Mouse (Mus musculus): Measurements from ENCODE around the gene Dbndd1. TPM values are rescaled to one million over a fixed set of nuclear protein-coding genes. Genes with fewer than 3 reads are reported as not detected.
"Not testable (repeated sequence)": the region's sequence is repeated elsewhere in the genome, so short reads cannot be mapped to it uniquely, and the experiment has no call there.

Dbndd1 gene
- polyA plus RNA-seq, 1 experiment from 2014 or later, result 1.4 TPM

DNA sequence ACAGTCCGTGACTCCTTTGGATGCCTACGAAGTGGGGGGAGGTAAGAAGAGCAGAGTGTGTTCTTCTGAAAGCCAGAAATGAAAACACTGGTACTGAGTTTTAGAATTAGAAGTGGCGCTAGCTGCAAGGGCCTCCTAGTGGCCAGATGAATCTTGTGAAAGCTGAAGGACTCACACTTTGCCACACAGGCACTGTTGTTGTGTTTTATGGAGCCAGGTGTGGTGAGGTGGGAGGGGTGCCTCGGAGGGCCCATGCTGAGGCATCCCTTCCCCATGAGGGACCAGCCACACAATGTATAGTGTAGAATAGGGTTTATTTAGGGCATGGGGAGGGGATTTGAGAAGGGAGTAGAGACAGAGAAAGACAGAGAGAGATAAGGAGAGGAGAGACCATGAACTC is 17.6 kb downstream of the Dbndd1 start:
- DNase-seq (ENCODE audit: low spot score), result no peak

DNA sequence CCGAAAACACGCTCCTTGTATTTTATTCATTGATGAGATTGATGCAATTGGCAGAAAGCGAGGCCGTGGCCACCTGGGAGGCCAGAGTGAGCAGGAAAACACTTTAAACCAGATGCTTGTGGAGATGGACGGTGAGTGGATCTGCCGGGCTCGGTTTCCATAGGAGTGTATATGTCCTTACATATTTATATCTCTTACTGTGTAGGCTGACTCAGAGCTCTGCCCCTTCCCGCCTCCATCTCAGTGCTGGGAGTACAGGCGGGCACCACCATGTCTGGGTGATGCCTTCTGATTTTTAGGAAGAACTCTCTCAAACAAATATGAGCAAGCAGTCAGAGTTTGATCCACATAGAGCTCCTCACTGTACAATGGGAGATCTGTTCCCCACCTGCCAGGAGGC is 22.4 kb downstream of the Dbndd1 start:
- DNase-seq (ENCODE audit: low spot score), result no peak

DNA sequence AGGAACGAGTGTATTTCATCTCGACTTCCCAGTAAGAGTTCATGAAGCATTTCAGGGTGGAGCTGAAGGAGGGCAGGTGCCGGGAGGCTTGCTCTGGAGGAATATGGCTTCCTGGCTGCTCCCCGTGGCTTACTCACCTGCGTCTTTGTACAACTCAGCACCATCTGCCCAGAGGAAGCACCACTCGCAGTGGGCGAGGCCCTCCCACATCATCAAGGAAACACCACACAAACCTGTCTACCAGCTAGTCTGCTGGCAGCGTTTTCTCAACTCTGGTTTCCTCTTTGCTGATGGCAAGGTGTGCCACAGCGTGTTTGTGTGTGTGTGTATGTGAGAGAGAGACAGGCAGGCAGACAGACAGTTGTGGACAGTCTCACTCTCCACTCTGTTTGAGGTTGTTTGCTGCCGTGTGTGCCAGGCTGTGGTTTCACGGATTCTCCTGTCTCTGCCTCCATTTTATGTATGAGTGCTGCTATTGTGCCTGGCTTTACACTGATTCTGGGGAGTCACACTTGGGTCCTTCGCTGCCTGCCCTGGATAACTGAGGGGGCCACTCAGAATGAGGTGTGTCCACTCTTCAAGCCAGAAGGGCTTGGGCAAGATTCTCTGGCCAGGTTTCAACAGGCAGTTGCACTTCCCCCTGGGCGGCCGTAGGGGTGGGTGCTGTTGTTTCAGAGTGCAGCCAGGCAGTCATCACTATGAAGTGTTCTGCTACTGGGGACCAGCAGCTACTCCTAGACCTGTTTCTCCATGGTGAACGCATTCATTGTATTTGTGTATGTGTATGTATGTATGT is 23.8 kb downstream of the Dbndd1 start:
- no peak for DNase-seq (ENCODE audit: low spot score)

DNA sequence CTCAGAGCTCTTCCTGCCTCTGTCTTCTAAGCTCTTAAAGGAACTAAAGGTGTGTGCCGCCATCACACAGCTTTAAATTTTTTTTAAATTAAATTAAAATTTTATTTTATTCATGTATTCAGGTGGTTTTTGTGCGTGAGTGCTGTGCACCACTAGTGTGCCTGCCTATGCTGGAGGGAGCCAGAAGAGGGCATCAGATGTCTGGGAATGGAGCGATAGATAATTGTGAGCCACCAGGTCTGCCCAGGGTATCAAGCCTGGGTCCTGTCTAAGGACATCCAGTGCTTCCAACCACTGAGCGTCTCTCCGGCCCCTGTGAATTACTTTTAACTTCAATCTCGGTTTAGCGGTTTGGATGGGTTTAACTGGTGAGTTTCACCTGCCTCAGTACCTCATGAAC is 32.6 kb downstream of the Dbndd1 start:
- DNase-seq (ENCODE audit: low spot score), result no peak

DNA sequence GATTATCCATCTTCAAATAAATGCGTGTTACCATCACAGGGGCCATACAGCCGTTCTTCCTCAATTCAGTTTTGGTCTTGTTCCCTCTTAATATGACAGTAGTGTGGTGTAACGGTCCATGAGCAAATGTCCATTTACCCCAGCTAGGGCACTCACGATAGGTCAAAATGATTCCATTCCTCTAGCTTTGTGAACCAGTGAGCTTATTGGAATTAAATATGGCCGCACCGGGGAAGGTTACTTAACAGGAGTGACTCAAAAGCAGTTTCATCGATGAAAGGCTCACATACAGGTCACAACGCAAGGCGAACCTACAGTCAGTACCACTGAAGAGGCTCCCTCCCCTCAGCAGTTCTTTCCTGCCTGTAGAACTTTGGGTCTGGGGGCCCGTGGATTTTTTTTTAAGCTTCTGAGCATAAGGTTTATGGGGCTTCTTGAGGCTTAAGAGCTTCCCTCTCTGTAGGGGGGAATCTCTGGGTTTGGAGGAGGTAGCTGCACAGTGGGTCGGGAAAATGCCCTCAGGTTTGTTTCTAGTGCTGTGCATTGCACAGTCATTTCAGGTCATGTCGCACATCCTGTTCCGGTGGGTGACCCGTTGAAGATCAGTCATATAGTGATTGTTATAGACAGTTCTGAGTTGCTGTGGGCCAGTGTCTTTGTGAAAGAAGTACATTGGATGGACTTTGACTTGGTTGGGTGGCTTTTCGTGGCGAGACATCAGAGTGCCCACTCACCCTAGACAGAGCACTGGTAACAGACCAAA is 36.6 kb downstream of the Dbndd1 start:
- DNase-seq (ENCODE audit: low spot score), result no peak

DNA sequence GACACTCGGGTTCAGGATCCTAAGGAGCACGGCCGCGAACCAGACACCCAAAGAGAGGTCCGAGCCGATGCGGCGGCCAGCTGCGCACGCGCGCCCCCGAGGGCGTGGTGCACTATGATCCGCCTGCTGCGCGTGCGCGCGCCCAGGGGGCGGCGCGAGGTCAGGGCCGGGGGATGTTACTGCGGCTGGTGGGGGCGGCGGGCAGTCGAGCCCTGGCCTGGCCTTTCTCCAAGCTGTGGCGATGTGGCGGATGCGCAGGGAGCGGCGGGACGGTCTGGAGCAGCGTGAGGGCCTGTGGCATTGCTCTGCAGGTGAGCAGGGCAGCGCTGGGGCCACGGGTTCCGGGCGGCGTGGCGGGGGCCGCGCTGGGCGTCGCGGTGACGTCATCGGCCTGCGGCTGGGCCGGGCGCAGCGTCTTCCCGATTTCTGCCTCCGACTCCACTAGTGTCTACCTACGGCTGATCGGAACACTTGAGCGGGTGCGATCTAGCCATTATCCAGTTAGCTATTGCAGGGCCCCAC is 37.5 kb downstream of the Dbndd1 start, which contains the start of gene Afg3l1:
Afg3l1 (plus strand) TSS at position 167 of the 522 bp plus-strand sequence.
- DNase-seq (ENCODE audit: low spot score), result peak; percentile 89

DNA sequence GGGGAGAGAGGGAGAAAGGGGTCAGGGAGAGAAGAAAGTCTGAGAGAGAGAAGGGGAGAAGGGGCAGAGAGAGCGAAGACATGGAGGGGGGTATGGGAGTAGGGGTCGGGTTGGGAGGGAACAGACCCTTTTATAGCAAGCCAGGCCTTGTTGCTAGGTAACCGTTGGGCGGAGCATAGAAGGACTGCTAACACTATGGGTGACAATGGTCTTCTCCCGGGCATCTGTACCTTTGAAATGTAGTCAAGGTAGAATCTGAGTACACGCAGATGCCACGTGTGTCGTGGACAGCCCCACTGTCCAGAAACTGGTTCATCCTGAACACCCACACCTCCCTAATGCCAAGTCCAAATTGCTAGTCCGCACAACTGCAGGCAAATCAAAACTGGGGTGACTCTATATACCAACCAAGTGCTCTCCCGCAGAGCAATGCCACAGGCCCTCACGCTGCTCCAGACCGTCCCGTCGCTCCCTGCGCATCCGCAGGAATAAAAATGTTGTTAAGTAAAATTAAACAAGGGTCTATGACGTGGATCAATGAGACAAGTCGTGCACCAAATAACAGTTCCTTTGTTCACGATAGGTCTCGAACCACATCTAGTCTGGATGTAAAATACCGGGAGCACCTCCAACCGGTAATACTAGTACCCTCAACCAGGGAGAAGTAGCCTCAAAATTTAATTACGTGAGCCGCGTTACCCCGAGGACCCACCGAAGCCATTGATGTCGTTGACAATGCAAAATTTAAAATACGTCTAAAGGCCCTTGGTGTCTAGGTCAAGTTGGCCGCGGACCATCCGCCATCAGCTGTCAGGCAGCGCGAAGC is 38.1 kb downstream of the Dbndd1 start:
- DNase-seq (ENCODE audit: low spot score), result peak; percentile 8

DNA sequence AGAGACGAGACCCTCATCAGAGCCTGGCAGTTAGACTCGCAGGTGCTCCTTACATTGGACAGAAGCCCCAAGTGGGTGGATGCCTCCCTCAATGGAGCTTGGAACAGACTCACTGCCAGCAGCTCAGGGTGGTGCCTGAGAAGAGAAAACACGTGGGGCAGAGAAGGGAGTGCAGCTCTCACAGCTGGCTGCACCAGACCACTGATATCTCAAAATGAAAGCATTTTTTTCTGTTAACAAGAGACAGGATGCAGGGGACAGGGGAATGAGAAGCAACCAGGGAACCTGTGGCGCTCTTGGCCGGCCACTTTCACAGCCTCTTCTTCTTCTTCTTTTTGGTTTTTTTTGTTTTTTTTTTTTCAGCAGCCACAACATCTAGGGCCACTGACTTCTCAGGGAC is 40.7 kb downstream of the Dbndd1 start:
- not testable (repeated sequence) for DNase-seq (ENCODE audit: low spot score)

DNA sequence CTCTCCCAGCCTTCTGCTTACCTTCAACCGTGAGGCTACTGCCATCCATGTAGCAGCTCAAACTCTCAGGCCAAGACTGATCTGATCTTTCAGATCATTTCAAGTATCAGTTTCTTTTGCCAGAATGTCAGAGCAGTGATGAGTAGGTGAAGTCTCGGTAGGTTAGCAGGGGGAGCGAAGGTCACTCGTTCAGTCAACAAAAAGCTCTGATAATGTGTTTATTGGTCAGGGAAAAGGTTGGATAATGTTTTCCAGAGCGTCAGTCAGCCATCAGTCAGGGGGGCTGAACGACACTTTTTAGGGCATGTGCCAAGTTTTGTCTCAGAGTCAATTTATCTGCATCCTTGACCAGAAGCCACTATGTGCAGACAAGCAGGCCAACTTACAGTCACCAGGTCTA is 42.3 kb downstream of the Dbndd1 start:
- not testable (repeated sequence) for DNase-seq (ENCODE audit: low spot score)

DNA sequence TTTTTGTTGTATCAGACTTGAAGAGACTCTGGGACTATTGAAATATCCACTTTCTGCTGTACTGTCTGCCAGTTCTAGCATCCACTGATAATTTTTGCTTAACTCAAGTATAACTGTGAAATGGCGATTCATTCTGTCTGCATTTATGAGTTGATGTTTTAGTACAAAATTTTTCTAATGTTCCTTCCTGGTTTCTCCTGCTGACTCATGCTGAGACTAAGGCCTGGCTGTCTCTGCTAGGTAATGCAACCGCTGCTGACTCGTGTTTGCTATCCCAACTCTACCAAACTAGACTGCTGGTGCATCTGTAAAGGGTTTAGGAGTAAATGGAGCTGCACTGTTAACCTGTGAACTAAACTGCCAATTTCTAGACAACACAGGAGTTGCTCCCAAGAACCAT is 47.8 kb downstream of the Dbndd1 start:
- DNase-seq (ENCODE audit: low spot score), result no peak

DNA sequence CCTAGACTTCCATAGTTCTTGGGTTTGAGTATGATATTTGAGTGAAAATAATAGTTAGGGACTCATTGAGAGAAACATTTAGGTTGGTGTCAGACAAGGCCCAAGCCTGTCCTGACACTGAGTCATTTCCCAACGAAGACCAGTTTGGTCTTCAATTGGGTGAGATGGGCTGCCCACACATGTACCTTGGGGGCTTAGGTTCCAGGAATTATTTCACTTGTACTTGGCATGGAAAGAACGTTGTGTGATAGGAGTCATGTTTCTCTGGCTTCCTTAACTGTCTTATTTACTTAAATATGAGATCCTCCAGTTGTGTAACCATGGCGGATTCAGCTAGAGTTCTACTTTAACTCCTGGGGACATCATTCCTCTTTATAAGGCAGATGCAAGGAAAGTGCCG is 51.6 kb downstream of the Dbndd1 start:
- no peak for DNase-seq (ENCODE audit: low spot score)

Other genes starting within 250 kb of the Dbndd1 start
- 22.0 and 22.5 TPM in 2 replicates for gene Fanca, start 196.9 kb downstream of the Dbndd1 start, polyA plus RNA-seq (2015; fragmentation: Nextera tagmentation; extraction: Ambion mirVana)
- 1.3 and 1.4 TPM in 2 replicates for gene Spire2, start 182.8 kb downstream of the Dbndd1 start, polyA plus RNA-seq (2015; fragmentation: Nextera tagmentation; extraction: Ambion mirVana)
- gene Tcf25, start 141.7 kb downstream of the Dbndd1 start, polyA plus RNA-seq (2015; fragmentation: Nextera tagmentation; extraction: Ambion mirVana), result 155 and 165 TPM in 2 replicates
- 0.28 and 0.56 TPM in 2 replicates for gene Mc1r, start 108.4 kb downstream of the Dbndd1 start, polyA plus RNA-seq (2015; fragmentation: Nextera tagmentation; extraction: Ambion mirVana)
- 11.9 and 16.3 TPM in 2 replicates for gene Tubb3, start 104.0 kb downstream of the Dbndd1 start, polyA plus RNA-seq (2015; fragmentation: Nextera tagmentation; extraction: Ambion mirVana)
- 21.3 and 24.0 TPM in 2 replicates for gene Def8, start 91.9 kb downstream of the Dbndd1 start, polyA plus RNA-seq (2015; fragmentation: Nextera tagmentation; extraction: Ambion mirVana)
- gene Afg3l1, start 37.6 kb downstream of the Dbndd1 start, polyA plus RNA-seq (2015; fragmentation: Nextera tagmentation; extraction: Ambion mirVana), result 37.1 and 47.2 TPM in 2 replicates
- gene Gas8, start 3.4 kb upstream of the Dbndd1 start, polyA plus RNA-seq (2015; fragmentation: Nextera tagmentation; extraction: Ambion mirVana), result 13.4 and 13.8 TPM in 2 replicates
- 0.66 and 0.96 TPM in 2 replicates for gene Rhou, start 138.5 kb upstream of the Dbndd1 start, polyA plus RNA-seq (2015; fragmentation: Nextera tagmentation; extraction: Ambion mirVana)

All from thymus, postnatal 0 days (tissue).